ENCODE assay signal across 18 mouse cellular contexts in genomic region chr11:67229946-67230345, GRCm38 (mm10). TPM values are rescaled to one million over a fixed set of nuclear protein-coding genes. Genes with fewer than 3 reads are reported as not detected.
DNase-seq lines count a peak whose midpoint lies in the region; ATAC-seq and TF ChIP-seq lines count a peak whose summit lies in the region.
"Had no signal": no experiment of that assay in that cellular context is flagged by ENCODE, and none has a peak within 500 bp of the region (broad histone marks: within the 10 kb centered on the region; RNA-seq: fewer than 3 reads in every experiment).

No protein-coding gene starts in this region.

- TF ChIP-seq CTCF in lung, adult 2 months (IDR thresholded peaks at IDR 0.05; ENCODE audit: insufficient read depth, low read length), result no peak

- H3K4me3 ChIP-seq in lung, adult 2 months (replicated peaks; ENCODE audit: extremely low read depth, low read depth, low read length), result no peak overlapping the region
- H3K4me3 ChIP-seq: embryonic facial prominence, embryonic 13.5 days; liver, embryonic 13.5 days; megakaryocyte, embryonic 14.5 days had no signal

- no peaks in the 10 kb centered on the region; the same call in 1 of the 2 replicates for H3K4me1 ChIP-seq in lung, adult 2 months (ENCODE audit: control insufficient read depth, insufficient read depth, low read length)
- H3K4me1 ChIP-seq: embryonic facial prominence, embryonic 13.5 days; liver, embryonic 13.5 days; megakaryocyte, embryonic 14.5 days had no signal

- TF ChIP-seq POLR2A in lung, adult 2 months (IDR thresholded peaks at IDR 0.05; ENCODE audit: borderline replicate concordance, extremely low read depth, low read depth, low read length), result no peak

- DNase-seq in gastrocnemius, postnatal 25 days, result peak; percentile 46
- DNase-seq in gastrocnemius, postnatal 10 days, result no peak
- DNase-seq in urinary bladder, postnatal 14 days (ENCODE audit: low spot score), result peak; percentile 15
- no peak for DNase-seq in urinary bladder, postnatal 10 days (ENCODE audit: low spot score)
- DNase-seq in lung, adult 2 months, result peak; percentile 19
- DNase-seq in layer of hippocampus, postnatal 36 days, result no peak
- no peak for DNase-seq in right cerebral cortex, adult 18-20 months
- DNase-seq: cerebellum, postnatal 36 days; liver, embryonic 13.5 days; right cerebral cortex, postnatal 14 days had no signal

- ATAC-seq in cerebellum, adult (ENCODE audit: insufficient number of reproducible peaks, low FRiP score, low TSS enrichment), result no peak

- 59% methylated on average over 2 of the region's 2 CpGs for WGBS in lung, adult 2 months

RNA-seq across cellular contexts. Expression of gene Myh4, which starts 7.9 kb away (rescaled TPM):
- over 10,000 TPM; 20,146 to 24,206 TPM for total RNA-seq in gastrocnemius, postnatal 25 days (2021)
- total RNA-seq in gastrocnemius, postnatal 10 days (2021), result over 10,000 TPM; 17,280 to 21,084 TPM
- 1.8 TPM in 1 of 2 replicates, not detected in the other for polyA plus RNA-seq in lung, adult 2 months (2012; rRNA removed)
- under 1 TPM; 0.08 to 0.15 TPM for total RNA-seq in layer of hippocampus, postnatal 36 days (2021)
- total RNA-seq: G1E; neutrophil, adult 5-6 weeks had no signal
- polyA plus RNA-seq: forebrain, embryonic 11.5 days; G1E; heart, postnatal 0 days; kidney, embryonic 14.5 days; liver, embryonic 13.5 days had no signal

RNA-seq across cellular contexts. Expression of gene Myh1, which starts 30.1 kb away (rescaled TPM):
- 1,000 to 10,000 TPM; 3,929 to 5,903 TPM for total RNA-seq in gastrocnemius, postnatal 25 days (2021)
- 1,000 to 10,000 TPM; 4,609 to 4,620 TPM for total RNA-seq in gastrocnemius, postnatal 10 days (2021)
- 0.02 and 51.3 TPM in 2 replicates for polyA plus RNA-seq in lung, adult 2 months (2012; rRNA removed)
- under 1 TPM; 0.10 to 0.23 TPM for total RNA-seq in layer of hippocampus, postnatal 36 days (2021)
- total RNA-seq: G1E; neutrophil, adult 5-6 weeks had no signal
- polyA plus RNA-seq: forebrain, embryonic 11.5 days; G1E; heart, postnatal 0 days had no signal

RNA-seq across cellular contexts. Expression of gene Myh8, which starts 47.0 kb away (rescaled TPM):
- total RNA-seq in gastrocnemius, postnatal 25 days (2021), result 100 to 1,000 TPM; 217 to 253 TPM
- total RNA-seq in gastrocnemius, postnatal 10 days (2021), result 1,000 to 10,000 TPM; 2,237 to 2,877 TPM
- polyA plus RNA-seq in lung, adult 2 months (2012; rRNA removed), result 41.6 TPM in 1 of 2 replicates, not detected in the other
- total RNA-seq in layer of hippocampus, postnatal 36 days (2021), result 1 to 10 TPM; 1.3 to 1.4 TPM
- total RNA-seq: neutrophil, adult 5-6 weeks had no signal
- polyA plus RNA-seq: forebrain, embryonic 11.5 days; G1E had no signal

RNA-seq across cellular contexts. Expression of gene Myh2, which starts 59.1 kb away (rescaled TPM):
- total RNA-seq in gastrocnemius, postnatal 25 days (2021), result 1,000 to 10,000 TPM; 1,544 to 1,819 TPM
- total RNA-seq in gastrocnemius, postnatal 10 days (2021), result 1,000 to 10,000 TPM; 1,145 to 1,256 TPM
- 1.2 TPM in 1 of 2 replicates, not detected in the other for polyA plus RNA-seq in lung, adult 2 months (2012; rRNA removed)
- total RNA-seq in layer of hippocampus, postnatal 36 days (2021), result under 1 TPM; 0.13 to 0.15 TPM
- total RNA-seq: neutrophil, adult 5-6 weeks had no signal
- polyA plus RNA-seq: forebrain, embryonic 11.5 days; G1E; heart, postnatal 0 days; kidney, embryonic 14.5 days; liver, embryonic 13.5 days had no signal

Comparison
In these comparisons a context has a peak if more than half of its experiments do, and no peak if none do; other contexts are left out.
1. DNase-seq: peak in gastrocnemius, postnatal 25 days (single experiment), urinary bladder, postnatal 14 days (single experiment) and lung, adult 2 months (single experiment); none in gastrocnemius, postnatal 10 days (single experiment), urinary bladder, postnatal 10 days (single experiment), layer of hippocampus, postnatal 36 days (0 of 2) and right cerebral cortex, adult 18-20 months (single experiment).
2. RNA of gene Myh4, which starts 7.9 kb away (total RNA-seq): 20,146 to 24,206 TPM in gastrocnemius, postnatal 25 days and 17,280 to 21,084 TPM in gastrocnemius, postnatal 10 days; 0.08 to 0.15 TPM in layer of hippocampus, postnatal 36 days; every median in the first group is over 1,000 times any median in the second.
3. RNA of gene Myh1, which starts 30.1 kb away (total RNA-seq): 3,929 to 5,903 TPM in gastrocnemius, postnatal 25 days and 4,609 to 4,620 TPM in gastrocnemius, postnatal 10 days; 0.10 to 0.23 TPM in layer of hippocampus, postnatal 36 days; every median in the first group is over 1,000 times any median in the second.
4. RNA of gene Myh8, which starts 47.0 kb away (total RNA-seq): 2,237 to 2,877 TPM in gastrocnemius, postnatal 10 days and 217 to 253 TPM in gastrocnemius, postnatal 25 days; 1.3 to 1.4 TPM in layer of hippocampus, postnatal 36 days; every median in the first group is over 10 times any median in the second.